Mouse (Mus musculus) cortical plate, adult 2 months (tissue): ENCODE results near the gene Olfr45.

Experiments
- CTCF ChIP-seq: fragments of 200-500 bp; IDR thresholded peaks from 2 replicates; pipeline ENCODE4 v1.5.1; 2011; ENCODE audit warnings: mild to moderate bottlenecking, control low read depth, low read length; ENCODE audit not compliant: insufficient read depth; ENCODE audit errors: extremely low read depth
- POLR2A ChIP-seq: fragments of 200-500 bp; IDR thresholded peaks from 2 replicates; pipeline ENCODE4 v1.6.1; 2011; ENCODE audit warnings: mild to moderate bottlenecking, low read length, control low read depth; ENCODE audit not compliant: insufficient read depth; ENCODE audit errors: extremely low read depth

DNA sequence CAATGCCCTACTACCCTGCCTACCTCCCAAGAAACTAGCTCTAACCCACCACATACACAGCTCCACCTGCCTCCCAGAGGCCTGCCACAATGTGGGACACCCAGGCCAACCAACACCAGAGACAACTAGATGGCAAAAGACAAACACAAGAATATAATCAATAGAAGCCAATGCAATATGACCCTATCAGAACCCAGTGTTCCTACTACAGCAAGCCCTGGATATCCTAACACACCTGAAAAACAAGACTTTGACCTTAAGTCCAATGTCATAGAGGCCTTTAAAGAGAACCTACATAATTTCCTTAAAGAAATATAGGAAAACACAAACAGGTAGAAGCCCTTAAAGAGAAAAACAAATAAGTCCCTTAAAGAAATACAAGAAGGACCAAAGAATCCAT is 43.8 kb downstream of the Olfr45 start:
- no peak for TF ChIP-seq CTCF
- TF ChIP-seq POLR2A: no peak
